Mouse (Mus musculus): ENCODE data around the gene Luc7l3. TPM values are rescaled to one million over a fixed set of nuclear protein-coding genes. Genes with fewer than 3 reads are reported as not detected.

Luc7l3 gene
- total RNA-seq, 4 experiments from 2014 or later: 53.7 to 100 (median 73.5) TPM

GRCm38 (mm10) chr11:94338347-94338746, 16.6 kb upstream of the Luc7l3 start:
- no peak for DNase-seq

GRCm38 (mm10) chr11:94336551-94336950, 14.8 kb upstream of the Luc7l3 start:
- DNase-seq: no peak

- no peak for DNase-seq
These were observed 12.7 kb upstream of the Luc7l3 start for GRCm38 (mm10) chr11:94334386-94334968.

GRCm38 (mm10) chr11:94332726-94333125, 10.9 kb upstream of the Luc7l3 start:
- DNase-seq: no peak

- DNase-seq: no peak
These were observed 8.4 kb upstream of the Luc7l3 start for GRCm38 (mm10) chr11:94330211-94330610.

GRCm38 (mm10) chr11:94329270-94329891, 7.6 kb upstream of the Luc7l3 start:
- DNase-seq: no peak

- DNase-seq: no peak
These were observed 6.8 kb upstream of the Luc7l3 start for GRCm38 (mm10) chr11:94328644-94329025.

GRCm38 (mm10) chr11:94327693-94328643, 6.2 kb upstream of the Luc7l3 start, which contains the start of gene Ankrd40:
Gene Ankrd40 (plus strand): TSS chr11:94328001.
- DNase-seq: peak; percentile 95

- no peak for DNase-seq
These were observed 5.2 kb upstream of the Luc7l3 start for GRCm38 (mm10) chr11:94326961-94327411.

- no peak for DNase-seq
These were observed 2.8 kb upstream of the Luc7l3 start for GRCm38 (mm10) chr11:94324618-94325017.

GRCm38 (mm10) chr11:94323271-94323925, 1.6 kb upstream of the Luc7l3 start:
- no peak for DNase-seq

GRCm38 (mm10) chr11:94322636-94323035, 848 bp upstream of the Luc7l3 start:
- no peak for DNase-seq

- no peak for DNase-seq
These were observed 538 bp downstream of the Luc7l3 start for GRCm38 (mm10) chr11:94320969-94321930.

GRCm38 (mm10) chr11:94318056-94318455, 3.7 kb downstream of the Luc7l3 start:
- DNase-seq: no peak

- DNase-seq: no peak
These were observed 4.3 kb downstream of the Luc7l3 start for GRCm38 (mm10) chr11:94317515-94317914.

GRCm38 (mm10) chr11:94317014-94317413, 4.8 kb downstream of the Luc7l3 start:
- no peak for DNase-seq

GRCm38 (mm10) chr11:94316528-94316927, 5.3 kb downstream of the Luc7l3 start:
- no peak for DNase-seq

- DNase-seq: no peak
These were observed 6.5 kb downstream of the Luc7l3 start for GRCm38 (mm10) chr11:94315308-94315707.

GRCm38 (mm10) chr11:94314098-94314652, 7.6 kb downstream of the Luc7l3 start:
- no peak for DNase-seq

- no peak for DNase-seq
These were observed 9.1 kb downstream of the Luc7l3 start for GRCm38 (mm10) chr11:94312733-94313132.
